Mouse (Mus musculus): ENCODE measurements around the gene Gm12216. TPM values are rescaled to one million over a fixed set of nuclear protein-coding genes. Genes with fewer than 3 reads are reported as not detected.

The Gm12216 gene
- polyA plus RNA-seq, 1 experiment from 2014 or later = 0.63 TPM

GRCm38 (mm10) chr11:53734431-53734830, 124.6 kb downstream of the Gm12216 start:
- H3K9me3 ChIP-seq (ENCODE audit: control insufficient read depth, low read length) = no peaks in the 10 kb centered on the region

GRCm38 (mm10) chr11:53733824-53734223, 125.2 kb downstream of the Gm12216 start:
- H3K4me1 ChIP-seq (ENCODE audit: control insufficient read depth, insufficient read depth, low read length) = no peaks in the 10 kb centered on the region
- no peak overlapping the region for H3K4me3 ChIP-seq (ENCODE audit: low read depth, low read length)
- WGBS = 86% methylated on average over 7 of the region's 7 CpGs
- no peak overlapping the region for H3K27ac ChIP-seq (replicated peaks; ENCODE audit: low read depth, low read length)
- no peaks in the 10 kb centered on the region for H3K27me3 ChIP-seq (replicated peaks; ENCODE audit: control insufficient read depth, insufficient read depth, low read length)
- H3K9me3 ChIP-seq (ENCODE audit: control insufficient read depth, low read length) = no peaks in the 10 kb centered on the region
- ATAC-seq (ENCODE audit: low read depth) (no peak), DNase-seq (ENCODE audit: low spot score) (no peak)
- no peaks in the 10 kb centered on the region for H3K36me3 ChIP-seq (ENCODE audit: control insufficient read depth, insufficient read depth, low read length)
- H3K4me2 ChIP-seq (ENCODE audit: low read depth, low read length) = no peak overlapping the region
- H3K9ac ChIP-seq (ENCODE audit: low read depth, low read length) = no peak overlapping the region

More at GRCm38 (mm10) chr11:53734431-53734830, 124.6 kb downstream of the Gm12216 start:
- no peak overlapping the region for H3K4me3 ChIP-seq (ENCODE audit: low read depth, low read length)
- H3K27me3 ChIP-seq (replicated peaks; ENCODE audit: control insufficient read depth, insufficient read depth, low read length) = no peaks in the 10 kb centered on the region
- ATAC-seq (ENCODE audit: low read depth) (no peak), DNase-seq (ENCODE audit: low spot score) (no peak)
- no peak overlapping the region for H3K9ac ChIP-seq (ENCODE audit: low read depth, low read length)
- no peaks in the 10 kb centered on the region for H3K4me1 ChIP-seq (ENCODE audit: control insufficient read depth, insufficient read depth, low read length)
- no peak overlapping the region for H3K4me2 ChIP-seq (ENCODE audit: low read depth, low read length)
- H3K27ac ChIP-seq (replicated peaks; ENCODE audit: low read depth, low read length) = no peak overlapping the region
- no peaks in the 10 kb centered on the region for H3K36me3 ChIP-seq (ENCODE audit: control insufficient read depth, insufficient read depth, low read length)
- WGBS = 81% methylated on average over 2 of the region's 2 CpGs

Small RNAs within 50 kb of the gene (microRNA-seq; reads per million reads assigned to microRNA genes)
- gene Mir7671 (ENCODE audit: borderline number of aligned reads) = not detected

Other genes starting within 250 kb of the Gm12216 start
- gene Il4, start 240.6 kb downstream of the Gm12216 start, polyA plus RNA-seq (2014; fragmentation: Nextera tagmentation; extraction: Ambion mirVana) = 1.1 and 4.3 TPM in 2 replicates
- gene Il13, start 224.6 kb downstream of the Gm12216 start, polyA plus RNA-seq (2014; fragmentation: Nextera tagmentation; extraction: Ambion mirVana) = not detected in 2 replicates
- gene Rad50, start 151.9 kb downstream of the Gm12216 start, polyA plus RNA-seq (2014; fragmentation: Nextera tagmentation; extraction: Ambion mirVana) = 18.0 and 19.5 TPM in 2 replicates
- not detected in 2 replicates for gene Il5, start 138.5 kb downstream of the Gm12216 start, polyA plus RNA-seq (2014; fragmentation: Nextera tagmentation; extraction: Ambion mirVana)
- gene Irf1, start 89.2 kb downstream of the Gm12216 start, polyA plus RNA-seq (2014; fragmentation: Nextera tagmentation; extraction: Ambion mirVana) = 13.2 and 13.9 TPM in 2 replicates
- 0.19 TPM in 1 of 2 replicates, not detected in the other for gene Gm17334, start 86.1 kb downstream of the Gm12216 start, polyA plus RNA-seq (2014; fragmentation: Nextera tagmentation; extraction: Ambion mirVana)
- 9.0 and 10.2 TPM in 2 replicates for gene Slc22a5, start 32.4 kb upstream of the Gm12216 start, polyA plus RNA-seq (2014; fragmentation: Nextera tagmentation; extraction: Ambion mirVana)
- gene Slc22a21, start 121.1 kb upstream of the Gm12216 start, polyA plus RNA-seq (2014; fragmentation: Nextera tagmentation; extraction: Ambion mirVana) = 4.0 and 4.9 TPM in 2 replicates
- gene Slc22a4, start 168.8 kb upstream of the Gm12216 start, polyA plus RNA-seq (2014; fragmentation: Nextera tagmentation; extraction: Ambion mirVana) = 1.7 and 2.3 TPM in 2 replicates
- gene Pdlim4, start 209.8 kb upstream of the Gm12216 start, polyA plus RNA-seq (2014; fragmentation: Nextera tagmentation; extraction: Ambion mirVana) = 115 and 132 TPM in 2 replicates
- 107 and 120 TPM in 2 replicates for gene P4ha2, start 240.8 kb upstream of the Gm12216 start, polyA plus RNA-seq (2014; fragmentation: Nextera tagmentation; extraction: Ambion mirVana)